Mouse (Mus musculus): Measurements from ENCODE around the gene Micu2. TPM values are rescaled to one million over a fixed set of nuclear protein-coding genes. Genes with fewer than 3 reads are reported as not detected.
A peak's percentile ranks its signal among the peaks of the same experiment; 100 is the strongest.

Micu2 gene
- total and polyA plus RNA-seq, 3 experiments: 22.1 to 77.7 (median 70.3) TPM

GRCm38 (mm10) chr14:57883341-57883740 is 115.7 kb downstream of the Micu2 start:
- intact Hi-C loops (cut with DNase I): loop anchor here (2.0 to 5.0 kb wide), 2 partner anchors 27 to 56 kb away; partner anchors contain the start of genes Mrpl57 and Ska3
- 74% methylated on average over 3 of the region's 3 CpGs for WGBS
- no peak overlapping the region for H3K27ac ChIP-seq

DNA sequence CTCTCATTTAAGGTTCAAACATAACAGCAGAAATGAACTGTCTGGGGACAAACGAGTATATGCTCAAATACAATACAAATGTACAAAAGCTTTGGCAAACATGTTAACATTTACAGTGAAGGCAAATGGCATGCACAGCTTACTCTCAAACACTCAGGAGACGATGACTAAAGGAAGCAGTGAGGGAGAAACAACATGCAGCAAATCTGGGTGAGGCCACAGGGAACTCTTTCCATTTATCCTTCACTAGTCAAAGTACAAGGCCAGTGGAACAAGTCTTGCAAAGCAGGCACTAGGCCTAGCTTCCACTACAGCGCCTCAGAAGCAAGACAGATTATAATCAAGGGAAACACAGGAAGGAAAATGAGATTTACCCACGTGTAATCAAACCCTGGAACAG is 116.3 kb downstream of the Micu2 start:
- DNase-seq: no peak
- peaks cover 4% of the 10 kb centered on the region; the same call in 1 of the 2 replicates for H3K79me2 ChIP-seq (replicated peaks; ENCODE audit: control insufficient read depth, insufficient read depth, low read length)
- 41% methylated on average over 4 of the region's 4 CpGs for WGBS
- peaks cover 19% of the 10 kb centered on the region for H3K36me3 ChIP-seq (ENCODE audit: control insufficient read depth, insufficient read depth, low read length)
- H3K9ac ChIP-seq (ENCODE audit: low read depth, low read length): no peak overlapping the region
- no peaks in the 10 kb centered on the region for H3K27me3 ChIP-seq (ENCODE audit: control insufficient read depth, insufficient read depth, low read length)
- H3K4me3 ChIP-seq: no peak overlapping the region
- H3K27ac ChIP-seq: peak overlapping the region; percentile 67; the same call in 1 of the 2 replicates
- TF ChIP-seq POLR2A (IDR thresholded peaks at IDR 0.05; ENCODE audit: insufficient read depth, low read depth, low read length) (no peak), EP300 (IDR thresholded peaks at IDR 0.05; ENCODE audit: insufficient read depth, low read depth, low read length) (no peak), CTCF (IDR thresholded peaks at IDR 0.05) (no peak)
- intact Hi-C loops (cut with DNase I): loop anchor here (2.0 to 5.0 kb wide), 2 partner anchors 28 to 55 kb away; partner anchors contain the start of genes Mrpl57 and Ska3
- peaks cover 17% of the 10 kb centered on the region for H3K4me1 ChIP-seq (ENCODE audit: control insufficient read depth, insufficient read depth, low read length)

More at GRCm38 (mm10) chr14:57883341-57883740, 115.7 kb downstream of the Micu2 start:
- no peak overlapping the region for H3K4me3 ChIP-seq
- H3K79me2 ChIP-seq (replicated peaks; ENCODE audit: control insufficient read depth, insufficient read depth, low read length): peaks cover 4% of the 10 kb centered on the region; the same call in 1 of the 2 replicates
- H3K9ac ChIP-seq (ENCODE audit: low read depth, low read length): no peak overlapping the region
- no peak for DNase-seq
- H3K36me3 ChIP-seq (ENCODE audit: control insufficient read depth, insufficient read depth, low read length): peaks cover 22% of the 10 kb centered on the region
- no peaks in the 10 kb centered on the region for H3K27me3 ChIP-seq (ENCODE audit: control insufficient read depth, insufficient read depth, low read length)
- peaks cover 17% of the 10 kb centered on the region for H3K4me1 ChIP-seq (ENCODE audit: control insufficient read depth, insufficient read depth, low read length)
- no peak for TF ChIP-seq EP300 (IDR thresholded peaks at IDR 0.05; ENCODE audit: insufficient read depth, low read depth, low read length)
- TF ChIP-seq POLR2A (IDR thresholded peaks at IDR 0.05; ENCODE audit: insufficient read depth, low read depth, low read length): no peak
- no peak for TF ChIP-seq CTCF (IDR thresholded peaks at IDR 0.05)

GRCm38 (mm10) chr14:57881793-57882192 is 117.3 kb downstream of the Micu2 start:
- WGBS: 7% methylated on average over 4 of the region's 4 CpGs
- Histone ChIP-seq H3K9ac (ENCODE audit: low read depth, low read length) (no peak overlapping the region), H3K4me3 (no peak overlapping the region), H3K36me3 (ENCODE audit: control insufficient read depth, insufficient read depth, low read length) (peaks cover 16% of the 10 kb centered on the region), H3K27me3 (ENCODE audit: control insufficient read depth, insufficient read depth, low read length) (no peaks in the 10 kb centered on the region), H3K27ac (peak overlapping the region; percentile 67), H3K4me1 (ENCODE audit: control insufficient read depth, insufficient read depth, low read length) (peaks cover 14% of the 10 kb centered on the region), H3K79me2 (replicated peaks; ENCODE audit: control insufficient read depth, insufficient read depth, low read length) (peaks cover 4% of the 10 kb centered on the region; the same call in 1 of the 2 replicates)
- intact Hi-C loops (cut with DNase I): loop anchor here (2.0 to 5.0 kb wide), 2 partner anchors 29 to 54 kb away; partner anchors contain the start of genes Mrpl57 and Ska3
- TF ChIP-seq EP300 (IDR thresholded peaks at IDR 0.05; ENCODE audit: insufficient read depth, low read depth, low read length): peak; percentile 94
- peak; percentile 62 for TF ChIP-seq CTCF (IDR thresholded peaks at IDR 0.05)
- no peak for TF ChIP-seq POLR2A (IDR thresholded peaks at IDR 0.05; ENCODE audit: insufficient read depth, low read depth, low read length)
- DNase-seq: peak; percentile 69 to 85

DNA sequence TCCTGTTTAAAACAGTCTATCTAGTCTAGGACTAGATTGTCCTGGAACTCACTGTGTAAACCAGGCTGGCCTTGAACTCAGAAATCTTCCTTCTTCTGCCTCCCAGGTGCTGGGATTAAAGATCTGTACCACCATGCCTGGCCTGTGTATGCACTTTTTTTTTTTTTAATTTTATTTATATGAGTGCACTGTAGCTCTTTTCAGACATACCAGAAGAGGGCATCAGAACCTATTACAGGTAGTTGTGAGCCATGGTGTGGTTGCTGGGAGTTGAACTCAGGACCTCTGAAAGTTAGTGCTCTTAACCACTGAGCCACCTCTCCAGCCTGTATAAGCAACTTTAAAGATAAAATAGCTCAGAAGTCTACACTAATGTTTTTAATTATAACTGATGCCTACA is 118.0 kb downstream of the Micu2 start:
- no peak for DNase-seq
- Histone ChIP-seq H3K79me2 (replicated peaks; ENCODE audit: control insufficient read depth, insufficient read depth, low read length) (peaks cover 4% of the 10 kb centered on the region; the same call in 1 of the 2 replicates), H3K9ac (ENCODE audit: low read depth, low read length) (no peak overlapping the region), H3K4me3 (no peak overlapping the region), H3K4me1 (ENCODE audit: control insufficient read depth, insufficient read depth, low read length) (peaks cover 14% of the 10 kb centered on the region), H3K36me3 (ENCODE audit: control insufficient read depth, insufficient read depth, low read length) (peaks cover 14% of the 10 kb centered on the region), H3K27ac (peak overlapping the region; percentile 67), H3K27me3 (ENCODE audit: control insufficient read depth, insufficient read depth, low read length) (no peaks in the 10 kb centered on the region)
- TF ChIP-seq POLR2A (IDR thresholded peaks at IDR 0.05; ENCODE audit: insufficient read depth, low read depth, low read length) (no peak), EP300 (IDR thresholded peaks at IDR 0.05; ENCODE audit: insufficient read depth, low read depth, low read length) (no peak), CTCF (IDR thresholded peaks at IDR 0.05) (peak; percentile 32)
- intact Hi-C loops (cut with DNase I): loop anchor here (5.0 kb wide), 1 partner anchor 54 kb away; the partner anchor contains the start of genes Mrpl57 and Ska3

DNA sequence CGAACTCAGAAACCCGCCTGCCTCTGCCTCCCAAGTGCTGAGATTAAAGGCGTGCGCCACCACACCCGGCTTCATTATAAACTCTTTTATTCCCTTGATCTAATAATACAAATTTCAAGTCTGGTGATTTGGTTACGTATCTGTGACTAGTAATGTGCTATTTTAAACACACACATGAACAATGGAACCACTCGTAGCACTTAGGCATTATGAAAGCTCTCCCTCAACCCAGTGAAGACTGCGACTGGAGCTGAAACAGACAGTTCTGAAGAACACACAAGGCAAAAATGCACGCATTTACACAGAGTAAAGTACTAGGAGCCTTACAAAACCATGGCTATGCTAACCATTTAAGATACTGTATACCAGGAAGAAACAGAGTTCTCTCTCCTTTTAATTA is 121.1 kb downstream of the Micu2 start:
- Histone ChIP-seq H3K9ac (ENCODE audit: low read depth, low read length) (no peak overlapping the region), H3K27ac (peak overlapping the region; percentile 10; the same call in 1 of the 2 replicates), H3K27me3 (ENCODE audit: control insufficient read depth, insufficient read depth, low read length) (no peaks in the 10 kb centered on the region), H3K4me3 (no peak overlapping the region), H3K4me1 (ENCODE audit: control insufficient read depth, insufficient read depth, low read length) (peaks cover 11% of the 10 kb centered on the region), H3K79me2 (replicated peaks; ENCODE audit: control insufficient read depth, insufficient read depth, low read length) (peaks cover 1% of the 10 kb centered on the region; the same call in 1 of the 2 replicates), H3K36me3 (ENCODE audit: control insufficient read depth, insufficient read depth, low read length) (peaks cover 10% of the 10 kb centered on the region)
- intact Hi-C loops (cut with DNase I): no loop called here
- TF ChIP-seq EP300 (IDR thresholded peaks at IDR 0.05; ENCODE audit: insufficient read depth, low read depth, low read length) (no peak), POLR2A (IDR thresholded peaks at IDR 0.05; ENCODE audit: insufficient read depth, low read depth, low read length) (no peak), CTCF (IDR thresholded peaks at IDR 0.05) (no peak)
- 65% methylated on average over 9 of the region's 9 CpGs for WGBS
- DNase-seq: no peak

- intact Hi-C loops (cut with DNase I): no loop called here
- no peak for TF ChIP-seq CTCF (IDR thresholded peaks at IDR 0.05)
- TF ChIP-seq POLR2A (IDR thresholded peaks at IDR 0.05; ENCODE audit: insufficient read depth, low read depth, low read length): no peak
- no peak for TF ChIP-seq EP300 (IDR thresholded peaks at IDR 0.05; ENCODE audit: insufficient read depth, low read depth, low read length)
- 82% methylated on average over 3 of the region's 3 CpGs for WGBS
- DNase-seq: no peak
- Histone ChIP-seq H3K4me1 (ENCODE audit: control insufficient read depth, insufficient read depth, low read length) (peaks cover 5% of the 10 kb centered on the region), H3K4me3 (no peak overlapping the region), H3K27ac (no peak overlapping the region), H3K9ac (ENCODE audit: low read depth, low read length) (no peak overlapping the region), H3K36me3 (ENCODE audit: control insufficient read depth, insufficient read depth, low read length) (peaks cover 13% of the 10 kb centered on the region), H3K79me2 (replicated peaks; ENCODE audit: control insufficient read depth, insufficient read depth, low read length) (peaks cover 3% of the 10 kb centered on the region; the same call in 1 of the 2 replicates), H3K27me3 (ENCODE audit: control insufficient read depth, insufficient read depth, low read length) (no peaks in the 10 kb centered on the region)
Measured at GRCm38 (mm10) chr14:57866676-57867276, 132.3 kb downstream of the Micu2 start.

Other genes starting within 250 kb of the Micu2 start
- gene Lats2, start 240.9 kb downstream of the Micu2 start, total RNA-seq (2021): 10 to 100 TPM; 30.1 to 31.2 TPM
- 18.6 and 22.8 TPM in 2 replicates for gene Lats2, start 240.9 kb downstream of the Micu2 start, polyA plus RNA-seq (2012; rRNA removed)
- 10 to 100 TPM; 74.8 to 80.2 TPM for gene Sap18, start 201.1 kb downstream of the Micu2 start, total RNA-seq (2021)
- 4.0 and 5.6 TPM in 2 replicates for gene Sap18, start 201.1 kb downstream of the Micu2 start, polyA plus RNA-seq (2012; rRNA removed)
- gene Ska3, start 173.1 kb downstream of the Micu2 start, total RNA-seq (2021): under 1 TPM; 0.16 to 0.52 TPM
- 0.23 TPM in 1 of 2 replicates, not detected in the other for gene Ska3, start 173.1 kb downstream of the Micu2 start, polyA plus RNA-seq (2012; rRNA removed)
- gene Mrpl57, start 173.0 kb downstream of the Micu2 start, total RNA-seq (2021): 10 to 100 TPM; 57.1 to 72.2 TPM
- gene Mrpl57, start 173.0 kb downstream of the Micu2 start, polyA plus RNA-seq (2012; rRNA removed): 42.0 and 45.2 TPM in 2 replicates
- gene Zdhhc20, start 109.0 kb downstream of the Micu2 start, total RNA-seq (2021): 1 to 10 TPM; 6.7 to 8.3 TPM
- 3.3 and 5.5 TPM in 2 replicates for gene Zdhhc20, start 109.0 kb downstream of the Micu2 start, polyA plus RNA-seq (2012; rRNA removed)
- gene Fgf9, start 71.3 kb upstream of the Micu2 start, total RNA-seq (2021): 10 to 100 TPM in 1 of 2 experiments, 1 to 10 TPM in 1; 7.6 to 11.1 TPM
- gene Fgf9, start 71.3 kb upstream of the Micu2 start, polyA plus RNA-seq (2012; rRNA removed): 4.5 and 5.6 TPM in 2 replicates